Mouse (Mus musculus) gastrocnemius, adult 8-10 months (tissue): ENCODE measurements at regions not wholly inside any gene's neighbourhood (a gene's known extent, or its start where the extent isn't known, plus 50 kb on each side); places are given as distances from the start of the nearest gene placed in this dataset.

ENCODE experiments used
- DNase-seq, 2 experiments: peaks; one replicate each; pipeline ENCODE4 v3.0.0; 2022; ENCODE audit warnings: low spot score in 2 of 2

DNA sequence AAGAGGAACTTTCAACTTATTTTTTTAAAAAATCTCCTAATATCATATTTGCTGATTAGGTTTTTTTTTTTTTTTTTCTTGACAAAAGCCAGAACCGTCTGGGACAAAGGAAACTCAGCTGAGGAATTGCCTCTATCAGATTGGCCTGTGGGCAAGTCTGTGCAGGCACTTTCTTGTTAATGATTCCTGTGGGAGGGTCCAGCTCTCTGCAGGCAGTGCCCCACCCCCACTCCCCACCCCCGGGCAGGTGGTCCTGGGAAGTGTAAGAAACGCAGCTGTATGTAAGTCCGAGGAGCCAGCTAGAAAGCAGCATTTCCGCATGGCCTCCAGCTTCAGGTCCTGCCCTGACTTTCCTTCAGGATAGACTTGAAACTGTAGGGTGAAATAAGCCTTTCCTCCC is 377.7 kb downstream of the Sox2 start:
- DNase-seq: no peak

DNA sequence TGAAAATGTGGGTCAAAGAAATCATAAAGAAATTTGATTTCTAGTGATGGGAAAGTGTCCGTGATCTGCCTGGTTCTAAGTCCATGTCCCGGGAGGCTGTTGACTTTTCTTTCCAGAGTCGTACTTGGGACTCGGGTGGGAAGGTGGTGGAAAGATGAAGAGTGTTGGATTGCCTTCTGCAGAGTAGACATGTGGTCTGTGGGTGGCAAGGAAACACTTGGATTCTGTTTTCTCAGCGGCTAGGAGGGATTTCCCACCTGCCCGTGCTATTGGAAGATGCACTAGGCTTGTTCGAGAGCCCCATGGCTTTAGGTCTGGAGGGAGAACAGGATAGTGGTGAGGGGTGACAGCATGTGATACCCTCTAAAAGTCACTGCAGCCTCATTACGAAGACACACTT is 379.7 kb downstream of the Sox2 start:
- no peak for DNase-seq

DNA sequence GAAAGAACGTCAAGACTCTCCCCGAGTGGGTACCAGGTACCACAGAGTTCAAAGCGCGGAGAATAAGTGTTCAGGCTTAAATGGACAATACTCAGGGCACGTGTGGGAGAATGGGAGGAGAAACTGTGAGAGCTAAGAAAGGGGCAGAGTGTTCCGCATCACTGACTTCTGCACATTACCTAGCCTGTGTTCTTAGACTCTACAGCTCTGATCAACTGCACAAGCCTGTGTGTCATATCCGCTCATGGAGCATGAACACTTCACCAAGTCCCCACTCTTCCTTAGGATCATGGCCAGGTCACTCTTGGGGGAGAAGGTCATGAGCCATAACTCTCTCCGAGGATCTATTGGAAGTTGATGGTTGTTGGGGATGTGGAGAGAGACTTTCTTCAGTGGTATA is 383.4 kb downstream of the Sox2 start:
- DNase-seq: no peak

DNA sequence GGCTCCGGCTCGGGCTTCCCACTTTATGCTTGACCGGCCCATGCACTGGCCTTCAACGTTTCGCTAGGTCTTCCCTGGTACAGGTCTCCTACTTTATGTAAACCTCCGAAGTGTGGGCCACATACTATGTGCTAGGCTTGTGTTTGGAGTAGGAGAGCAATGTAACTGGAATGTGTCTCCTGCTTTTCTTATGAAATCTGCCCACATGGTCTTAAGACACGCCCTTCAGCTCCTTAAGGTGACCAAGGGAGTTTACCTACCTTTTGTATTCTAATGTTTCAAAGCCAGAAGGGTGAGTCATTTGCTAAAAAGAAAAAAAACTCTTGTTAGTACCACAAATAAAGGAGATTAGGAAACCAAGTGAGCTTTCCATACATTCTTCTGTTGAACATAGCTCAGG is 385.0 kb downstream of the Sox2 start:
- DNase-seq: no peak

DNA sequence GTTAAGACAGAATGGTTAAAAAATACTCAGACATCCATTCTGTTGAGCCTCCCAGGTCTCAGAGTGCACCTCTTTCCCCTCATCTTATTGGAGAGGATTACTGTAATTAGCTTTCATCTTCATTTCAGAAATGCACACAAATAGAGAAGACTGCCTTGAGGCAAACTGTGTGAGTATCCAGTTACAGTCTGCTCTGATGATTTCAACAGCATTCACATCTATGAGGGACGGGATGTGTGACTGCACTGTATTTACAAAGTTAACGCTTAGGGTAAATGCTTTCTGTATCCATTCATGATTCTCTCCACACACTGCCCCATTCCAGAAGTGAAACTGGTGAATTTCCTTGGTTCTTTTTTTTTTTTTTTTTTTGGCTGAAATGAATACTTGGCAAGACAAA is 393.5 kb downstream of the Sox2 start:
- DNase-seq: no peak

DNA sequence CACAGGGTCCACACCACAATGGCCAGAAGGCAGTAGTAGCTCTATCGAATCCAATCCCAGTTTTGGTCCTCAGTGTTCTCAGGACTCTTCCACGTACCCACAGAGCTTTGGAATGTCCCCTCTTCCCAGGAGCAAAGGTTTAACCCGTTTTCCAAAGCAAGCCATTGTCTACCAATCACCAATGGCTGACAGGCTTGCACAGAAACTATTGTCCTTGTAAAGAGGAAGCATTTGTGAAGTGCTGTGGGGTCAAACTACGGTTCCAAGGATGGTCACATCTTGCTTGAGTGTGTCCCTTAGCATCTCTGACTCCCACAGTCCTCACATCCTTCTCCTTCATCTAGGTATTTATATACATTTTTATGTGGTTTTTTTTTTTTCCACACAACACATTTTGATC is 409.2 kb downstream of the Sox2 start:
- DNase-seq: no peak

DNA sequence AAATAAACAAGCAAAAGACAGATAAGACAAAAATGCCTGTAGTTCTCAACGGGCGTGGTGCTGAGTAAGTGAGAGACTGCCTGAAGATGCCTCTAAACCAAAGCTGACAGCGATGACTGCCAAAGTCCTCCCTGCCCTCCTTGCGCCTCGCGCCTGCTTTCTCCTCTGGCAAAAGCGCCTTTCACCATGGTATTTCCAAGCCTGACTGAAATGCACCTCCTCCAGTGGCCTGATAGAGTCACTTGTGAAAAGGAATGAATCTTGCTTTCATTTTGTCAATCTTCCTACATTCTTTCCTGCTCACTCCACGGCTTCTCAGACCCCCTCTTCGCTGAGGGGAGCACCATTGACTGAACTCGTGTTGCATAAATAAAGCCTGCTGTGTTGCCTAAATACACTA is 409.8 kb downstream of the Sox2 start:
- no peak for DNase-seq

DNA sequence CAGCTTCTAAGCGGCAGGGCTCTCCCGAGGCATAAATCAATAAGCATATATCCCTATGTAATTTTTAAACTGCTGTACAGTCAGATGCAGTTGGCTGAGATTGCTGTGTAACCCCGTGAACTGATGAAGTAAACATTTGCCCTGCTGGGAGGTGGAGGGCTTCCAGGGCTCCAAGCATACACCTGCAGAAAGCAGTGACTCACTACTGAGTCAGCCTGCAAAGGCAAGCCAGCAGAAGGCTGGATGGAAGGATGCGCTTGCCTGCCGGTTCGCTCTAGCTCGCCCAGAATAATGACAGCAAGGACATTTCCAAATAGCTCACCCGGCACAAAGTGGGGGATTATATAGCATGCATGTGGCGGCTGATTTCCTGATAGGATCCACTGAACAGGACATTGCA is 416.6 kb downstream of the Sox2 start:
- no peak for DNase-seq

DNA sequence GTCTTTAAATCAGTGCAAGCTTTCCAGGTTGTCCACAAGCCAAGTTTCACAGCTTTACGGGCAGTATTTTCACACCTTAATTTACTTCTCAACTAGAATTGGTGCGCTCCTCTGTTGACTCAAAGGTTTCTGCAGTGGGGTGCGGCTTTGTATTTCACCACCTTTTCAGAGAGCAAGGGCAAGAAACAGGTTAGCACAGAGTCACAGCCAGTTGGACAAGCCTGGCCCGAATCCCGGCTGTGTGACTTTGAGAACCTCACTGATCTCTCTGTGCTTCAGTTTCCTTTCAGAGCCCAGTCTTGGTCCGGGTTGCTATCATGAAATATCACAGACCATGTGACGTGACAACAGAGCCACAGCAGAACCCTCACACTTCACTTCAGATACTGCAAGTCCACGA is 418.4 kb downstream of the Sox2 start:
- no peak for DNase-seq

DNA sequence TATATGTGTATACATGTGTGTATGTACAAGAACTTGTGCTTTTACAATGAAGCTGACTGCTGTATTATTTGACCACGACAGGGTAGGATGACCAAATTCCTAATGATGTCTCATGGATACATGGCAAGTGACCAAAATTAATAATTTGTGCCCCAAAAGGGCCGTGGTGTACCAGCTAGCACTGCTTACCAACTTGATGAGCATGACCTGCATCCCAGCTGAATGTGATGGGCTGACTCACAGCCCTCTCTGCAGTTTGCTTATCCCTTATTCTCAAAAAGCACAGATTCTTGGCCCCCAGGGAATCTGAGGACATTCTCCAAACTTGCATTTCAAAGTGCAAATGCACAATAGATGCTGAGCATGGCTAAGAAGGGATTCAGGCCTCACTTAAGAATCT is 420.8 kb downstream of the Sox2 start:
- DNase-seq: no peak

DNA sequence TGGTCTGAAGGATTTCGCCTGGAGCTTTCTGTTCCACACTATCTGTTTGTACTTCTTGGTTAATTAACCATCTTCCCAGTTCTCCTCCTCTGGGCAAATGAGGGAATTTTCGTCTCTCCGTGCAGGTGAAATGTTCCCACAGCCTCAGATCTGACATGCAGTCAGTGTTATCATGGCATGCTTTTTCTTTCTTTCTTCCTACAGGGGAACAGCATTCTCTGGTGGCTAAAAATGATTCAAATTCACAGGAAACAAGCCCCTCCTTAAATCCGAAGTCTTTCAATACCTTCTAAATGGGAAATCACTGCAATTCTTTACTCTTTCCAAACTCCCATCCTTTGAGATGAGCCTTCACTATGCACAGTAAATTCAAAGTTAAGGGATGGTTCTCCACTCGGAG is 429.7 kb downstream of the Sox2 start:
- no peak for DNase-seq

DNA sequence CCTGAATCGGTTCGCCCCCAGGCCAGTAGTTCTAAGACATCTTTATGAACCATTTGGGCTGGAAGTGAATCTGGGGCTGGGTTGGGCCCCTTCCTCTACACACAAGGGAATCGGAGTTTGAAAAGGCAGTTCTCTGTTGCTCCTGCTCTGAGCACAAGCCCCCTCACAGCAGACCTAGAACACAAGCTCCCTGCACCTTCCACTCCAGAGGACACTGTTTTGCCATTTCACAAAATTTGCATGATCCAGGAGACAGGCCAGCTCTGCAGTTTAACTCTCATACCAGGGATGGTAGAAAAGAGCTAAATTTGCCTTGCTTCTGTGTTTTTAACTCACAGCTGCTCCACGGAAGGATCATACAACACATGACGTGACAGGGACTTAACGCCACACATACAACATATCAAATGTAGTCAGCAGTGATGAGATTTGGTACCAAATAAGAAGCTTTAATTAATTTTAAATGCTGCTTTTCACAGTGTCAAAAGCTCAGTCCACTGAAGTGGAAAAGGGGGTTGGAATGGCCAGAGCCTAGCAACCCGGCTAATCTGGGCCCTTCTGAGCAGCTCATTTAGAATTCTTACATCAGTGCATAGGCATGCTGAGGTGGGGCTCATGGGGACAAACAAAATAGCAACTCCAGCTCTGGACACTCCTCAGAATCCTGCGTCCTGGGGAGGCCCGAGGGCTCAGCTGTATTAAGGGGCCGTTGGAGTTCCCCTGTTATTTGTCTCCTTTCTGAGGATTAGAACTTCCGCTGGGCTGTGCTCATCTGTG is 434.1 kb downstream of the Sox2 start:
- DNase-seq: no peak

DNA sequence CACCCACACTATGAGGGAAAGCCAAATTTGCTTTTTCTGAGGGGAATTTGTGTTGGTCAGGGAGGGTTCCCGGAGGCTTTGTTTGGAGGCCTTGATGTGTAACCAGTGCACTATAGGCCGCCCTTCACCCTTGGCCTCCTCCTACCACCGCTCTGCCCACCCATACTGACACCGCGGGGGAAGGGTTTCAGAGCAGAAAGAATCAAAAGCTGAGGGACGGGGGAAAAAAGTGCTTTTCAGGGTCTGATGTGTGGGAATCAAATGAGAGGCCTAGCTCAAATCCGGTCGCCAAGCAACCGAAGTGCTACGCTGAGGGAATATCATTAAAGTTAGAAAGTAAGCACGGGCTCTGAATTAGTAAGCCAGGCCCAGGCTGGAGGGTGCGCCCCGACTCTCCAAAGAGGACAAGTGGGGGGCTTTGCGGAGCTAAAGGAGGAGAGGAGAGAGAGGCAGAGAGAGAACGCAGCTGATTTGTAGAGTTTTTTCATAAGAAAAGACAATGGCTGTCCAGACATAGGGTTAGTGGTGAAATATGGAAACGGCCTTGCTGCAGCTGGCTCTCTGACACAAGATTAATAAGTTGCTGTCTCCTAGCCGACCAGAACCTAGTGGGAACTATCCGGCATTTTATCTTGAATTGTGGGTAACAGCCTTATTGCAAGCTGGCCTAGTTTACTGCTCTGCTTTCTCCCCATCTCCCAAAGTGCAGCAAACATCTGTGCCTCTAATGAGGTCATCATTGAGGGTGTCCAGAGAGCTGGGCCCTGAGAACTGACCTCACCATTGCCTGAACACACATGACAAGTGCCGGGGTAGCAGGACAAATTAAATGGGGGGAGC is 438.3 kb downstream of the Sox2 start:
- no peak for DNase-seq

DNA sequence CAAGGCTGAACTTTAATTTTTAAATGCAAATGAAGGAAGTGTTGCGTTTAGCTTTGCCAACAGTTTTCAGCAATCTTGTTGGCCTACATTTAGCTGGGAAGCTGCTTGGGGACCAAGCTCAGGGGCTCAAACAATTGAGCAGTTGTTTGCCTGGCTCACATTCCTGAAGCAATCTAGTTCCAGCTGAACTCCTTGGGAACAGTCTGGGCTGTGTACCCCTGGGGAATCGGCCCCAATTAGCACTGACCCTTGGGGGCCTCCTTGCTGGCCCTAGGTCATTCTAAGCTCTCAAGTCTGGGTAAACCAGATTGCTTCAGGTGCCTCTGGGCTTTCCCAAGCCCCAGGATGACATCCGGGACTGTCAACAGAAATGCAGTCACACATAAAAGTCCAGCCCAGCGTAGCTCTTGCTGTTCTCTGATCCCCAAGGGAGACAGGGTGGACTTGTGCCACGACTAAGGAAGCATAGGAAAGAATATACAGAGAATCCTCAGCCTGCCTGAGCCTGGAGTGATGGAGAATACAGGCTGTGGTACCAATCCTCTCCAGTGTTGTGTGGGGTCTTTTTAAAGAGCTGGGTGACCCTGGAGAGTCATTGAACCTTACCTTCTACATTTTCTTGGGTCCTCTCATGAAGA is 440.4 kb downstream of the Sox2 start:
- DNase-seq: peak in 1 of 2 experiments; percentile 18

DNA sequence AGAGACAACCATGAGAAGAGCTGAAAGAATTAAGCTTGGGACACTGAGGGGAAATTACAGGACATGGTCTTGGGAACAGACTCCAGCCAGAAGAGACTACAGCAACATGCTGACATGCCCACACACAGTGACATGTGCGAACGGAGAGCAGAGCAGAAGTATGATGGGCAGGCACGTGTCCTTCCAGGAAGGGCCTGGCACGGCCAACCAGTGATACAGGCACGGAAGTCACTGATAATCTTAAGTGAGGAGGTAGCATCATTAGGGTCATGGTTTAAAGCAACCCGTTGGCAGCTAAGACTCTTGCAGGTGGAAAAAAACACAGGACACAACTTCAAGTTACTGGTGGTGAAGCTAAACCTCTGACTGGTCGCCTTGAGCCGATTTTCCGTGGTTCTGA is 442.8 kb downstream of the Sox2 start:
- no peak for DNase-seq

DNA sequence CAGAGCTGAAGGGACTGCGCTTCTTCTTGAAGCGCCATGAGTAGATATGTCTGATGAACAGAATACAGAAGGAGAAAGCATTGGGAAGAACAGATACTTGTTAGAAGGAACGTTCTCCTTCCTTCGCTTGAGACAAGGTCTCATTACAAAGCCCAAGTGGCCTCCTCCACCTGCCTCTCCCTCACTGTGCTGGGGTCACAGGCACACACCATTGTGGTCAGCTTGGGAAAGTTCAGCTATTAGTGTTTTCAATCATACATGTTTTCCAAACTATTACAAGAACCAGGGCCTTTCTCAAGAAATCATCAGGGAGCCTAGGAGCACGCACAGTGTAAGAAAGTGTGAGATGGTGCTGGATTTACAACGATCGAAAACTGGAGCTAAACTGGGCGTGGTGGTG is 445.0 kb downstream of the Sox2 start:
- DNase-seq: no peak

DNA sequence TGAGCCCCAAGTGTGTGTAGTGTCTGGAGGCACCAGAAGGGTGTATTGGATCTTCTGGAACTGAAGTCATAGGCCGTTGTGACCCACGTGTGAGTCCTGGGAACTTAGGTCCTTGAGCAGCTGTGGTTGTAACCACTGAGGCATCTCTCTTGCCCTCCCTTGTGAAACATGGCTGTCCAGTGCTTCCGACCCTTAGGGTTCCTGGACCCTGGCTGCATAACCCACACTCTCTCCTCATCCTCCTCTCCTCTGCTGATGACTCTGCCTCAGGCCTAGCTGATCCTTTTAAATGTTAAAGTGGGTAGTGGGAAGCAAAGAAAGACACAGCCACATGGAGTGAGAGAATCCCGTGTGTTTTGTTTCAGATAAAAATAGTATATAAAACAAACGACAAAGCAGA is 446.2 kb downstream of the Sox2 start:
- no peak for DNase-seq

DNA sequence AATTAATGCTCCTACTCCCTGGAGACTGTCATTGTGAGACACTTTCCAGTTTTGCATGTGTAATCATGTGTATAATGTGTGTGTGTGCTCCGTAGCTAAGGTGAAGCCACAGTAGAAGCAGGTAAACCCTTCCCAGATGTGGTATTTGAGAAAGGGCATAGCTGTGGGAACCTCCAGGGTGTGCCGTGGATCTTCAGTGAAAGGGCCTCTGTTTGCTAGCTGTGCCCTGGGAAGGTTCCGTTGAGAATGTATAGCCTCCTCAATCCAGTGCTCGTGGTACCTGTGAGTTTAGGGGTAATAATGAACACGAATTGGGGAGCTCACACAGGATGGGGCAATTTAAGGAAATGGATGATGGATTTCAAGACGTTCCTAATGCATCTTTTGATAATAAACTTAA is 447.6 kb downstream of the Sox2 start:
- DNase-seq: no peak

DNA sequence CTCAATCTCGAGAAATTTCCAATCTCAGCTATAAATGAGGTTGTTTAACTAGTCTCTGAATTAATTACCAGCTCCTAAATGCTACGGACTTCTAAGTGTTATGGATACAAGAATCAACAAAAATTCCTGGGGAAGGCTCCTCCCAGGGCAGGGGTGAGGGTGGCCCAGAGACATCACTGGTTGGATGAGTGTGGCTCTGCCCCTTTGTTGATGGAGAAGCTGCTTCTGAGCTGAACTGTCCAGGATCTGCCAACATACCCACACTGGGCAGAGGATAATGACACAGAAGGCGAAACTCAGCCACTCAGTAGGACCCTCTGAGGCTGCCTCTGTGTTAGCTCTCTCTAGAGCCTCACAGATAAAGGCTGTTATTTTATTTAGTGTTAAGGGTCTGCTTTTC is 449.0 kb downstream of the Sox2 start:
- no peak for DNase-seq

DNA sequence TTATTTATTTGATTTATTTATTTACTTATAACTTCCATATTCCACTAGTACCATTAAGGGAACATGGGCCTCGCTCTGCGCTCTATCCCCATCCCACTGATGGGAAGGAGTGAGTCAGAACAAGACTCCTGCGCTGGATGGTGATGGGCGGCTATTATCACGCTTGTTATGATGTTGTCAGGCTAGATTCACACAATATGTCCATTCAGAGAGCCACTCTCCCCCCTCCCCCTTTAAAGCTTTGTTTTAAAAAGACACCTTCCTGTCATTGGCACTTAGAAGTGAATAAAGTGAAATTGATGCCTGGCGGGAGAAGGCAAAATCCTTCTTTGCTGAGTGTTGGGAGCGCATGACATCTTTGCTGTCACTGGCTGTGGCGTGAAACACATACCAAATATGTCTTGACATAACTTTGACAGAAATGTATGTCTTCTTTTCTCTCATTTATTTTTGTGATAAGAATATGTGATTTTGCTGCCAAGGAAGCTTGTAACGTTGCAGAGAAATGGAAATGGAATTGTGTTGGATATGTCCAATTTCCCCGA is 449.7 kb downstream of the Sox2 start:
- DNase-seq: no peak

DNA sequence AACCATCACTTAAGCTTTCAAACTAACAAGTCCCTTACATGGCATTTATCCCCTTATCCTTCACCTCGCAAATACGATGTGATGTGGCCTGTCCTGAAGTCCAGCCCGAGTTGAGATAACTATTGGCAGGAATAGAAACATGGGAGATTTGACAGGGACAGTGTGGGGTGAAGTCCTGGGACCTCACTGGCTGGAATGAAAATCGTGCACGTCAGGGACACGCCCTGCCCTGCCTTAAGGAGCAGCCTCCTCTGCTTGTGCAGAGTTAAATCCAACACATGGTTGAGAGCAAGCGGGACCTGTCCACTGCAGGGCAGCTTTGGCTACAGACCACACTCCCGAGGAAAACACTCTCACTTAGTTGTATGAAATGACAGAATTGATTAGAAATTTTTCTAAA is 451.1 kb downstream of the Sox2 start:
- no peak for DNase-seq

DNA sequence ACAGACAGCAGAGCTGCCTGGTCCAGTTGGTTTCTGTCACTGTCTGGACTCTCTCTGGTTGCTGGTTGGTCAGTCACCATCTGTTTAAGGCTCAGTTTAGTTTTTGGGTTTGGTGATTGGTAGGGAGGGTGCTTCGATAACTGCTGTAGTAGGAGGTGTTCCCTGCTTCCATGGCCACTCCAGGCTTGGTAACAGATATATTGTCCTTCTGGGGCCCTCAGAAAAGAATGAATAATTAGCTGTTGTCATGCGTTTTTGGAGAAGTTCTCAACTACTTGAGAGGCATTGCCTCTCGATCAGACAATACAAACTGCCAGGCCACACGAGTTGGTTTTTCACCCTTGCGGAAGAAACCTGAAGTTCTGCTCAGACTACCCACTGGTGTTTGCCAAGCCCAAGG is 451.7 kb downstream of the Sox2 start:
- no peak for DNase-seq
